Mouse (Mus musculus) neural tube, embryonic 14.5 days (tissue): Measurements from ENCODE around the gene Coq9. TPM values are rescaled to one million over a fixed set of nuclear protein-coding genes. Genes with fewer than 3 reads are reported as not detected.

Experiments
- ATAC-seq: fragments of 200-750 bp; cut with Nextera tagmentation; 2 replicates; pipeline ENCODE4 v1.8.0; 2017; ENCODE audit warnings: low read depth, mild to moderate bottlenecking, moderate TSS enrichment, moderate library complexity
- H3K27ac ChIP-seq: fragments of 300-500 bp; sonication (generic); 2 replicates; pipeline ENCODE4 v1.5.1; 2014; ENCODE audit warnings: low read depth, mild to moderate bottlenecking, control low read depth, low read length, moderate library complexity, mixed read lengths
- H3K27me3 ChIP-seq: fragments of 300-500 bp; sonication (generic); 2 replicates; pipeline ENCODE4 v1.6.1; 2014; ENCODE audit warnings: low read length; ENCODE audit not compliant: control insufficient read depth, insufficient read depth
- H3K36me3 ChIP-seq: fragments of 300-500 bp; sonication (generic); 2 replicates; pipeline ENCODE4 v1.6.1; 2014; ENCODE audit warnings: low read length, mixed read lengths; ENCODE audit not compliant: control insufficient read depth, insufficient read depth
- H3K4me1 ChIP-seq: fragments of 300-500 bp; sonication (generic); 2 replicates; pipeline ENCODE4 v1.6.1; 2014; ENCODE audit warnings: low read length; ENCODE audit not compliant: control insufficient read depth, insufficient read depth
- H3K4me2 ChIP-seq: fragments of 300-500 bp; sonication (generic); 2 replicates; pipeline ENCODE4 v1.6.1; 2014; ENCODE audit warnings: mild to moderate bottlenecking, low read depth, low read length, control low read depth
- H3K4me3 ChIP-seq: fragments of 300-500 bp; sonication (generic); 2 replicates; pipeline ENCODE4 v1.5.1; 2014; ENCODE audit warnings: low read depth, low read length, control low read depth, mixed read lengths
- H3K9ac ChIP-seq: fragments of 300-500 bp; sonication (generic); replicated peaks from 2 replicates; pipeline ENCODE4 v1.6.1; 2014; ENCODE audit warnings: low read depth, mild to moderate bottlenecking, control low read depth, low read length, mixed read lengths
- H3K9me3 ChIP-seq: fragments of 300-500 bp; sonication (generic); 2 replicates; pipeline ENCODE4 v1.6.1; 2016; ENCODE audit warnings: low read length; ENCODE audit not compliant: control insufficient read depth
- WGBS: fragments of 180-500 bp; shearing (Covaris S2); extraction: QIAGEN DNeasy Blood & Tissue Kit; methylation state at CpG from one replicate; pipeline ENCODE4 v1.1.7; 2014; 5-methylcytosine and 5-hydroxymethylcytosine counted together
- polyA plus RNA-seq: library from polyadenylated mRNA; unstranded; fragments of >200 nt; fragmentation: Nextera tagmentation; extraction: Ambion mirVana; gene quantifications from 2 replicates; pipeline ENCODE4 v1.2.1, GENCODE M21; 2014

The Coq9 gene
- polyA plus RNA-seq, 1 experiment from 2014 or later, result 67.1 TPM

DNA sequence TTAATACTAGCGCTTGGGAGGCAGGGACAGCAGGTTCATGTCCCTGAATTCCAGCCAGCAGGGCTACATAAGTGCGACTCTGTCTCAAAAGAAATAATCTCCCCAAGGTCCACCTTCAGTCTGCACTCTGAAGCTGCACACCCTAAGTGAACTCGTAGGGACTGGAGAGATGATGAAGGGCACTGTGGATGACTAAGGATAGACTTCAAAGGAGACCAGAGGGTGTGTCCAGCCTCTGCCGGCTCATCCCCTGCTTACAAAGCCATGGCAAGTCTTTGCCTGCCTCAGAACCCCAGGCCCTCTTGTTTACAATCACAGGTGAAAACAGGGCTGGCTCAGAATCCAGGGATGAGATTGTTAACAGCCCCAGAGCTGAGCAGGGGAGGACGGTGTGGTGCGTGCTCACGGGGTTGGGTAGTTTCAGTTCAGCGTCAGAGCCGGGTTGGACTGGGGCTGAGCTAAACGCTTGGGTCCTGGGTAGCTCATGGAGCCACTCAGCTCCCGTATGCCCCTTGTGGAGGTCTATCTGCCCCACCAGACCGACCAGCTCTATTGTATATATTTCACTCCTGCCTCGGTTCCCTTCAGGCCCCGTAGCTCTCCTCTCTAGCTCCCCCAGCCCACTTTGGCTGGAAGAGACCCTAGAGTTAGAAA lies 50.4 kb downstream of the Coq9 start:
- WGBS, result 41% methylated on average over 14 of the region's 14 CpGs
- Histone ChIP-seq H3K4me2 (no peak overlapping the region), H3K27me3 (no peaks in the 10 kb centered on the region), H3K4me3 (no peak overlapping the region), H3K27ac (no peak overlapping the region), H3K4me1 (no peaks in the 10 kb centered on the region), H3K9ac (no peak overlapping the region), H3K9me3 (no peaks in the 10 kb centered on the region), H3K36me3 (no peaks in the 10 kb centered on the region)
- ATAC-seq, result no peak

DNA sequence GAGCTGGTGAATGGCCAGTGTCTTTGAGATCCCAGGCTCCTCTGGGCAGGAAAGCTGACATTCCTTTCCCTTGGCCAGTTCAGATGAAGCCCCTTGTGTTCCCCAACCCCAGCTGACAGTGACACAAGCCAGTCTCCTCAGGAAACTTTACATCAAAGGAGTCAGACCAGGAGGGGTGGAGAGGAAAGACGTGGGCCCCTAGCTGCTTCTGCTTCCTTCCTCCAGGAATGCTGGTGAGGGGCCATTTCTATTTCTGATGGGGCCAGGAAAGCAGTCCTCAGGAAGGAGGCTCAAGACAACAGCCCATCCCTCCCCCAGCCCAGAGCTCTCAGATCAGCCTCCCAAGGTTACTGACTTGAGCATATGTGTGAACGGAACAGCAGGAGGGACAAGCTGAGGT lies 54.8 kb downstream of the Coq9 start:
- H3K4me2 ChIP-seq, result no peak overlapping the region
- WGBS, result 39% methylated on average over 2 of the region's 2 CpGs
- H3K27ac ChIP-seq, result no peak overlapping the region
- H3K4me1 ChIP-seq, result no peaks in the 10 kb centered on the region
- no peak overlapping the region for H3K4me3 ChIP-seq
- no peaks in the 10 kb centered on the region for H3K27me3 ChIP-seq
- H3K9me3 ChIP-seq, result no peaks in the 10 kb centered on the region
- no peak for ATAC-seq
- H3K9ac ChIP-seq, result no peak overlapping the region
- no peaks in the 10 kb centered on the region for H3K36me3 ChIP-seq

DNA sequence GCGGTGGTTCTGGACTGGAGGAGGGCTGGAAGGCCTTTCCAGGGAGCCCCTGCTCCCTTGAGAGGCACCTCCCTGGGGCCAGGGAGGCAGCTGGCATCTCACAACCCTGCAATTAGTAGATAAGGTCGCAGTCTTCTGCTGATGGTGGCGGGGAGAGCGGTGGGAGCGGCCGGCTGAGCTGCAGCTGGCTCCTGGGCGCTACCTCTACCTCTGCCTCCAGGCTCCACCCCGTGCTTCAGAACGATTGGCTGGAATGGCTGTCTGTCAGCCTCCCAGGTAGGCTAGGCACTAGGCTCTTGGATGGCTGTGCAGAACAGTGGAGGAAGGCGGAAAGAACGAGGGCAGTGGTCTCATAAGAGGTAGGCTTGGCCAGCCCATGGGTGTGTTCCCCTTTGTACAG lies 61.1 kb downstream of the Coq9 start:
- peak; percentile 35; the same call in 1 of the 2 replicates for ATAC-seq
- H3K4me2 ChIP-seq, result no peak overlapping the region
- H3K36me3 ChIP-seq, result no peaks in the 10 kb centered on the region
- H3K4me3 ChIP-seq, result no peak overlapping the region
- no peaks in the 10 kb centered on the region for H3K9me3 ChIP-seq
- no peaks in the 10 kb centered on the region for H3K4me1 ChIP-seq
- no peak overlapping the region for H3K27ac ChIP-seq
- no peaks in the 10 kb centered on the region for H3K27me3 ChIP-seq
- 13% methylated on average over 11 of the region's 11 CpGs for WGBS
- no peak overlapping the region for H3K9ac ChIP-seq

DNA sequence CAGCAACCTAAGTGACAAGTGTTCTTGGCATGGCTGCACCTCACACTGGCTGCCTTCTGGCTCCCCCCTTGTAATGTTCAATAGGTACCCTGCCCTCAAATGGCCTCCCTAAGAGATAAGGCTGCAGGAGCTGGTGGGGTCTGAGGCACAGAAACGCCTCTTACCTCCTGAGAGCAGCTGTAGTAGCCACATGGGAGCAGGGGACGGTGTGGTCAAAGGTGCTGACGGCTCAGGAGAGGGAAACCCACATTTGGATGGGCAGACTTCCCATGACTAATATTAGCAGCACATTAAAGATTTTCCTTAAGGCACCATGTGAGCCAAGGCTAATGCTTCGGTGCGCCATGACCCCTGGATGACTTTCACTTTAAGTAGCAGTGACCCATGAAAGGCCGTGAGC lies 62.5 kb downstream of the Coq9 start:
- no peak for ATAC-seq
- Histone ChIP-seq H3K4me1 (no peaks in the 10 kb centered on the region), H3K36me3 (no peaks in the 10 kb centered on the region), H3K9me3 (no peaks in the 10 kb centered on the region), H3K27ac (no peak overlapping the region), H3K9ac (no peak overlapping the region), H3K27me3 (no peaks in the 10 kb centered on the region), H3K4me3 (no peak overlapping the region), H3K4me2 (no peak overlapping the region)
- 23% methylated on average over 6 of the region's 6 CpGs for WGBS

DNA sequence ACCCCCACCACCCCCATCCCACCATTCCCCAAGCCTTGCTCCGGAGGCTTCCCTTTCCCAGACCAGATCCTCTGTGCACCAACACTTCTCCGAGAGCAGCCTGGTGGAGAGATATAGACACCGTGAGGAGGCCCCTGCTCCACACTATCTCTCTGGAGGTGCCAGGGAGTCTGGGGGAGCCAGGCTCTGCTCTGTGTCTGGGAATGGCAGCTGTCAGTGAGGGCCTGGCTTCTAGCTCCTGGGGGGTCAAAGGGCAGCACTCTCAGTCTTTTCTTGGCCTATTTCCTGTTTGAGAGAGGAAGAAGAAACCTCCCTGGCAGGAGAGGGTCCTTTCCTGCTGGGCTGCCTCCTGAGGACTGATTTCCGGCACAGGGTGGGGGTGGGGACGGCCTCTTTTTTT lies 62.9 kb downstream of the Coq9 start:
- H3K4me3 ChIP-seq, result no peak overlapping the region
- H3K4me1 ChIP-seq, result no peaks in the 10 kb centered on the region
- 29% methylated on average over 5 of the region's 5 CpGs for WGBS
- no peaks in the 10 kb centered on the region for H3K36me3 ChIP-seq
- H3K27me3 ChIP-seq, result no peaks in the 10 kb centered on the region
- no peak for ATAC-seq
- H3K4me2 ChIP-seq, result no peak overlapping the region
- H3K9me3 ChIP-seq, result no peaks in the 10 kb centered on the region
- no peak overlapping the region for H3K9ac ChIP-seq
- no peak overlapping the region for H3K27ac ChIP-seq

DNA sequence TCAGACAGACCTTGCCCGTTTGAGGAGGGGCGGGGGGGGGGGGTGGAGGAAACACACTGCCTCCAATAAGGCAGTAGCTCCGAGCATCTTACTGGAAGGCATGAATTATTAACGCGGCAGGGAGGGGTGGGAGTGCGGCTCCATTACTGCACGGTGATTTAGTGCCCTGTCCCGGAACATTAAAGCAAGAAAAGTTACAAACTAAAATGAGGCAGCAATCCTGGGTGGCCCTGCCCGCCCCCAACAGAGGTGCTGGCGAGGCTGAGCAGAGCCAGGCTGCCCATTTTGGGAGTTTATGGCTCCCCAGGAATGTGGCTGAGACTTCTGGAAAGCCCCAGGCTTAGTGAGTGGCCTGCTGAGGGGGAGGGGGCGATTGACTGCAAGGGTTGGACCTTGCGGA lies 65.6 kb downstream of the Coq9 start:
- Histone ChIP-seq H3K4me2 (no peak overlapping the region), H3K27me3 (no peaks in the 10 kb centered on the region), H3K4me3 (no peak overlapping the region), H3K9me3 (no peaks in the 10 kb centered on the region), H3K27ac (no peak overlapping the region), H3K9ac (no peak overlapping the region), H3K4me1 (no peaks in the 10 kb centered on the region), H3K36me3 (no peaks in the 10 kb centered on the region)
- ATAC-seq, result peak; percentile 34
- WGBS, result 22% methylated on average over 12 of the region's 12 CpGs

Other genes starting within 250 kb of the Coq9 start
- gene Rspry1, start 236.4 kb upstream of the Coq9 start, polyA plus RNA-seq, result 50.2 and 56.4 TPM in 2 replicates
- 72.8 and 81.4 TPM in 2 replicates for gene Fam192a, start 236.3 kb upstream of the Coq9 start, polyA plus RNA-seq
- gene Arl2bp, start 171.7 kb upstream of the Coq9 start, polyA plus RNA-seq, result 71.1 and 105 TPM in 2 replicates
- gene Pllp, start 142.0 kb upstream of the Coq9 start, polyA plus RNA-seq, result 2.2 and 2.9 TPM in 2 replicates
- not detected in 2 replicates for gene Ccl22, start 92.7 kb upstream of the Coq9 start, polyA plus RNA-seq
- 25.8 and 41.6 TPM in 2 replicates for gene Cx3cl1, start 66.3 kb upstream of the Coq9 start, polyA plus RNA-seq
- gene Ccl17, start 27.9 kb upstream of the Coq9 start, polyA plus RNA-seq, result 0.79 and 1.4 TPM in 2 replicates
- gene Ciapin1, start within 50 bp of the Coq9 start, polyA plus RNA-seq, result 149 and 174 TPM in 2 replicates
- gene Polr2c, start 19.1 kb downstream of the Coq9 start, polyA plus RNA-seq, result 118 TPM in 2 replicates
- 66.6 and 103 TPM in 2 replicates for gene Dok4, start 38.0 kb downstream of the Coq9 start, polyA plus RNA-seq
- 2.9 and 7.9 TPM in 2 replicates for gene Ccdc102a, start 79.8 kb downstream of the Coq9 start, polyA plus RNA-seq
- gene Adgrg5, start 85.4 kb downstream of the Coq9 start, polyA plus RNA-seq, result 0.11 and 0.21 TPM in 2 replicates
- gene Adgrg1, start 136.4 kb downstream of the Coq9 start, polyA plus RNA-seq, result 93.5 and 116 TPM in 2 replicates
- gene Adgrg3, start 179.4 kb downstream of the Coq9 start, polyA plus RNA-seq, result 1.1 and 2.0 TPM in 2 replicates
- gene Drc7, start 216.8 kb downstream of the Coq9 start, polyA plus RNA-seq, result 0.61 and 0.88 TPM in 2 replicates
- gene Katnb1, start 242.9 kb downstream of the Coq9 start, polyA plus RNA-seq, result 39.4 and 44.3 TPM in 2 replicates